Mouse (Mus musculus) monocyte, adult 5-6 weeks (primary cell): ENCODE measurements around the gene Cadm1. TPM values are rescaled to one million over a fixed set of nuclear protein-coding genes. Genes with fewer than 3 reads are reported as not detected.

ENCODE experiments used
- ATAC-seq: fragments of 153-309, 156-312 bp; replicated peaks from 2 replicates; pipeline ENCODE4 v1.8.0; 2017; ENCODE audit warnings: mild to moderate bottlenecking; ENCODE audit not compliant: low TSS enrichment, insufficient number of reproducible peaks, severe bottlenecking, poor library complexity, low FRiP score
- total RNA-seq: library from RNA; stranded (forward); fragments of 200-1000, 200-491, 200-594 nt; gene quantifications from 3 replicates; pipeline ENCODE4 v1.2.3, GENCODE M21; 2017

The Cadm1 gene
- total RNA-seq, 1 experiment from 2014 or later: 1.3 TPM

- ATAC-seq: no peak
Observed at GRCm38 (mm10) chr9:47707326-47707725, 177.4 kb downstream of the Cadm1 start.

DNA sequence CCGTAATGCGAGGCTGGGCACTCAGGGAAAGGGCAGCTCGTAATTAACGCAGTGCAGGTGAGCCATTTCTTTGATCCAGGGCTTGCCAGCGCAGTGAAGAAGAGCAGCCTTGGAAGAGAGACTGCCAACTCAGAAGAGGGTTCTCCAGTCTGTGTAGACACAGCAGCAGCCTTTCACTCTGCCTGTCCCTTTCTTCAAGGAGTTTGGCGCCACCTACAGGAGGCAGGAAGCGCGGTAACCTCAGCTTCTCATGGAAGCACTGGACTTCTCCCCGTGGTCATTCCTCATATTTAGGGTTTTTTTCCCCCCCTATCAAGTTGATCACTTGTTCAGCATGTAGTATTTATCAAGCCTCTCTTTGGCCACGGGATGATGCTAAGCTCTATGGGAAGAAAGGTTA is 178.3 kb downstream of the Cadm1 start:
- ATAC-seq: peak; percentile 63; the same call in 1 of the 2 replicates

- no peak for ATAC-seq
Observed at GRCm38 (mm10) chr9:47710946-47711345, 181.0 kb downstream of the Cadm1 start.

DNA sequence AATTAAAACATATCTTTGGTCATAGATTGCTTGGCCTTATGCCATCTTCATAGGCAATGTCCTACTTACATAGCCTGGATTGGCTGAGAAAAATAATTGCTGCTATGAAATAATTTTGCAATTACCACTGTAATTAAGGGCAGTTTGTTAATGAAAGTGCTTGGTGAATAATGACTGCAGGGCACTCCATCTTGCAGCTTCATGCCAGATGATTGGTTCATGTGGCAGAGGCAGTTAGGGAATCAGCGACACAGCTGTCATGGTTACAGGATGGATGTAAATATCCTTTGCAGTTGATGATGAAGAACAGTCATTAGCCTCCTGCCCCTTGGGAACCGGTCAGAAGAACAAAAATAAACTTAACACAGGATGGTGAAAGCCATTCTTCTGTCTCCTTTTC is 184.6 kb downstream of the Cadm1 start:
- ATAC-seq: no peak

DNA sequence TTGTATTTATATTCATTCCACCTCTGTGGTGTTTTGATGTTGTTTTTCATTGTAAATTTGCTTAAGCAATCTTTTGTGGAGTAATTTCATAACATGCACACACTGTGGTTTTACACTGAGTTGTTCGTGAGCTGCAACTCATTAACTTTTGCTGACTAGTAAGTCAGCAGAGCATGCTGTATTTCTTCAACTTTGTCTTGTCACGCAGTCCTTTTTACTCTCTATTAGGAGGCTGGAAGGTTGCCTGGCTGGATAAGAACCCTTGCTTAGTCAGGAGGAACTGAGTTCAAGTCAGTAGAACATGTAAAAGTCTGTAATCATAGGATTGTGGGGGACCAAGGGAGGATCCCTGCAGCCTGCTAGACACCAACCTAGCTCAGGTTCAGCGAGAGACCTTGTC is 185.4 kb downstream of the Cadm1 start:
- ATAC-seq: no peak

DNA sequence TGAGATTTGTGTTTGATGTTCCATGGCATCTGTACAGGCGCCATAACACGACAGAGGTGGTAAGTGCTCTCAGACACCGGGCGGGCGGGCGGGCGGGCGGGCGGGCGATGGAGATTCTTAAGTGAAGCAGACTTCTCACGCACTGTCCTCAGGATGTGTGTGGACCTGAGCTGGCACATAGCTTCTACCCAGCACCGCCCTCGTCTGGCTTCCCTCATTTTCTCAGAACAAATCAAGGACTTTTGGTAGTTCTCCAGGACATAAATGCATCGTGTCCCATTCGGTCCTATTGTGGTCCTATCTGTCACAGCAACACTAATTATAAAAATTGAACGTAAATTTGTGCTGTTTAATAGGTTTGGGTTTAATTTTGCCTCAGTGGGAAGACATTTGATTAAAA is 186.9 kb downstream of the Cadm1 start:
- no peak for ATAC-seq

DNA sequence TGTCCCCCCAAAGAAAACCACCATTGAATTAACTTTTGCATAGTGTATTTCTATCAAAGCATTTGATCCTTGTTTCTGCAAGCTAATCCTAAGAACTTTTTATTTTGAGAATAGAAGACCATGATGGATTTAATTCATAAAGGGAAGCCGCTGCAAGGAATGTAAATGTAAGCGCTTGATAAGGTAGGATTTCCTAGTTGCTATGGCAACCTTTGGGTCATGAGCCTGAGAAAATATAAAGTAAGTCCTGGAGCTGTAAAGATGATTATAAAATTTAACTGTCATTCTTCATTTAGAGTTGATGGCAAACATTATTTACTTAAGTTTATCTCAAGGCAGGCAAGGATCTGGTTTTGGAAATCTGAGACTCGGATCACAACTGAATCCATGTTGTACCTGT is 197.6 kb downstream of the Cadm1 start:
- no peak for ATAC-seq

DNA sequence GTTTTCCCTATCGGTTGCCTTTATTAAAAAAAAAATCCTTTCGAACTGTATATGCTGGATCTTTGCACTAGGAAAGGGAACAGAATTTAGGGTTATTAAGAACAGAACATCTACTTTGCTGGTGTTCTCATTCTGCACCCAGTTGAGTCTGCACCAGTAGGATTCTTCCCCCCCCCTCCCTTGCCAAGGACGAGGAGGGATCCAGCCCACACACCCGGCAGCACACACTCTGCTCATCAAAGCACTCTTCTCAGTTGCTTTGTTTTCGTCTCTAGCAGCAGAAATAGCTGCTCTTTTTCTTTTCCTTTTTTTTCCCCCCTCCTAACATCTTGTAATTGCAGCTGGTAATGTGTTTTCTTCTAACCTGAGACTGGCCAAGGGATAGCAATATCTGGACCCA is 198.9 kb downstream of the Cadm1 start:
- ATAC-seq: no peak

- ATAC-seq: no peak
Observed at GRCm38 (mm10) chr9:47730247-47730646, 200.3 kb downstream of the Cadm1 start.

DNA sequence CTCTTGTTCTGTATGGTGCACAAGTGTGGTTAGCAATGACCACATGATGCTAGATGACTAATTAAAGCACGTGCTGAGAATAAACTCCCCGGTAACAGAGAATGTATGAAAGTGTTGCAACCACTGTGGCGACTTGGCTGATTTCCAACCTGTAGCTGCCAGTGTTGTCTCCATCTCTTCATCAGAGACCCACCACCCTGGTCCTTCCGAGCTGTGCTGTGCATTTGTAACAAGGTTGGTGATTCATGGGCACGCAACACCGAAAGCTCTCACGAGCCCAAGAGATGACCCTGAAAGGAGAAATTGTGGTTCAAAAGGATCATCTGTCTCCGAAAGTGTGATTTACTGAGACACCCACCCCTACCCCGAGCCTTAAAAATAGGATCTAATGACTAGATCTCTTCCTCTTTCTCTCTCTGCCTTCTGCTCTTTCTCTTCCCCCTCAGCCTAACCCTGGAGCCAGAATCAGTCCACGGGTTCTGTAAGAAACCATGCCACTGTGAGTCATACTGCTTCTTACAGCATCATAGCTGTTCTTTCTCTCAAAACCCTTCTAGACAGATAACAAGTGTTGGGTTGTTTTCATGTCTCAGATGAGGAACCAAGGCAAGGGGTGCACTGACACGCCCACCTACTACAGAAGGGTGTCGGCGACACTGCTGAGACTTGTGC is 203.9 kb downstream of the Cadm1 start:
- ATAC-seq: peak; percentile 88

DNA sequence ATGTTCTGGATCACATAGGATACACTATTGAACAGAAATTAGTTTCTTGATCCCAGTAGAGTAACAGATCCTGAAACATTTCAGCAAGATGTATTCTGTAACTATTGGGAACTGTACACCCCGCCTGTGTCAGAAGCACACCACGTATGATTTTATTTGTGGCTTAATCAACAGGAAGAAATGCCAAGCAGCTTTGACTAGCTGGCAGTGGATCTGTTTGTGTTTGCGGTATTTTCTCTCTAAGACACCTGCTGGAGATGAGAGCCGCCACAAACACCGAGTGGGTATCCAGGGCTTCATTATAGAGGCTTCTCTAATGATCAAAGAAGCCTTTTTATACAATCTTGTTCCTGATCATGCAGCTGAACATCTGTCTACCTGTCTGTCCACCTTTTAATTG is 204.9 kb downstream of the Cadm1 start:
- no peak for ATAC-seq

DNA sequence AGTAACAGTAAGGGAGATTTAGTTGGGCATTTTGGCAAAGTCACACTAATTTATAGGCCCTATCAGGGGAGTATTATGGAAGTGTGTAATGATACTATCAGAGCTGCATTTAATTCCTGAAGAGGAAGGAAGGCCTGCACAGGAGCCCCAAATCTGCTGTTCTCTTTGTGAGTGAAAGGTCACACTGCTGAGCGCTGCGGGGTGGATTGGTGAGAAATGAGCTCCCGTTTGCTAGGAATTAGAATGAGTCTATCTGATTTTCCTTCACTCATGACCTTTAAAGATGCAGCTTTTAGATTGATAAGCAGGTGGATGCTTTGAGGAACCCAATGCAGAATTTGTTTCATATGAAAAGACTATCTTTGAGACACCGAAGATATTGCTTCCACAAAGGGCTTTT is 208.8 kb downstream of the Cadm1 start:
- no peak for ATAC-seq

DNA sequence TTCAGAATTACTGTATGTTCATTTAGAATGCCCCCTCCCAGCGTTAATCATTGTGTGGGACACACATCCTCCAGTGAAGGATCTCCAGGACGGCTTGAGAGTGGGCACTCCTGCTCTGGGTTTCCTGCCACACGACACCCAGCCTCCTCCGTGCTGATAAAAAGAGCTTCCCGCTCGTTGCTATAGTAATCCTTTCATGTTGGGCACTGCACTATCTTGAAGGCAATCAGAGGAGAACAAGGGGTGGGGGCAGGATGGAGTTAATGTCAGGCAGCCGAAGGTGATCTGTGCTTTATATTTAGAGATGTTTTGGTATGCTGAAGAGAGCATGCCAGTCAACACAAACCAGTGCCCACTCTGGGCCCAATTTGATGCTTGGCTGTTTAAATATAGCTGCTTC is 209.3 kb downstream of the Cadm1 start:
- ATAC-seq: no peak

DNA sequence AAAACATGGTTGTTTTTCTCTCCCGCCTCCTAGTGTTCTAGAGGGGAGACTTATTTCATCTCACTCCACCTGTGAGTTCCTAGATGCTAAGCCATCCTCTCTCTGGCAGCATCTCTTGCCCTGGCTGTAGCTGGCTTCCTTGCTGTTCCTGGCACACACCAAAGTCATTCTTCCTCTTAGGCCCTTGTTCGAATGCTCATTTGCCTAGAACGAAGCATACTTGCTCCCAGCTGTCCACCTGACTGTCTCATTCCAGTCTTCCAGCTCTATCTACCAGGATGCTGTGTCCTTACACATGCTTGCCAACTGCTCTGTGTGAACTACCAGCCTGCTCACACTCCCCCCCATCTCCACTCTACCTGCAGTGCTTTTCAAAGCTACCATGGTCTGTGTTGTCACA is 211.8 kb downstream of the Cadm1 start:
- no peak for ATAC-seq

DNA sequence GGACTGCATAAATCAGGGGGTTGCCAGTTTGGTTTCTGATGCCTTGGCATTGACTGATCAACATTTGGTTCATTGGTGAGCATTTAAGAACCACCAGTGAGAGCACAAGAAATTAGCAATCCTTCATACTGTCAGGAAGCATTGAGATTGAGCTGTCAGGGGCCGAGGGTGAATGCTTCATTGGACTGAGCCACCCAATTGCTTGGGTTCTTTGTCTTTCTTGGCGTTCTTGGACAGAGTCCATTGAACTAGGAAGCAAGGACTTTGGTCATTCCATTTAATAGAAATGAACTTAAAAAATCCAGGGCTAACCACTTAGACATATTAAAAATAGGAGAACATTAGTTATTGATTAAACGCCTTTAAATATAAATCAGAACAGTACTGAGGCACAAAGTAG is 214.9 kb downstream of the Cadm1 start:
- no peak for ATAC-seq

GRCm38 (mm10) chr9:47745716-47746115 is 215.7 kb downstream of the Cadm1 start:
- no peak for ATAC-seq

GRCm38 (mm10) chr9:47749160-47749559 is 219.2 kb downstream of the Cadm1 start:
- ATAC-seq: no peak

- ATAC-seq: no peak
Observed at GRCm38 (mm10) chr9:47752516-47752915, 222.5 kb downstream of the Cadm1 start.

GRCm38 (mm10) chr9:47753127-47753526 is 223.2 kb downstream of the Cadm1 start:
- ATAC-seq: no peak

- no peak for ATAC-seq
Observed at GRCm38 (mm10) chr9:47755119-47755518, 225.1 kb downstream of the Cadm1 start.

GRCm38 (mm10) chr9:47757798-47758197 is 227.8 kb downstream of the Cadm1 start:
- no peak for ATAC-seq
